Mouse (Mus musculus): ENCODE measurements around the gene Fgfr2. TPM values are rescaled to one million over a fixed set of nuclear protein-coding genes. Genes with fewer than 3 reads are reported as not detected.
A peak's percentile ranks its signal among the peaks of the same experiment; 100 is the strongest.

The Fgfr2 gene
- polyA plus RNA-seq, 1 experiment from 2014 or later, result 18.5 TPM

GRCm38 (mm10) chr7:132384736-132385455 lies 738.3 kb downstream of the Fgfr2 start:
- H3K27me3 ChIP-seq (replicated peaks), result no peaks in the 10 kb centered on the region
- no peak overlapping the region for H3K4me3 ChIP-seq
- no peak overlapping the region for H3K27ac ChIP-seq
- no peak overlapping the region for H3K9ac ChIP-seq
- peaks cover 64% of the 10 kb centered on the region for H3K4me1 ChIP-seq
- ATAC-seq, result no peak
- 41% methylated on average over 8 of the region's 8 CpGs for WGBS (ENCODE audit: insufficient replicate concordance)
- no peaks in the 10 kb centered on the region for H3K9me3 ChIP-seq (replicated peaks)
- no peaks in the 10 kb centered on the region for H3K36me3 ChIP-seq
- no peak overlapping the region for H3K4me2 ChIP-seq

GRCm38 (mm10) chr7:132380634-132381336 lies 742.4 kb downstream of the Fgfr2 start:
- Histone ChIP-seq H3K9me3 (replicated peaks) (no peaks in the 10 kb centered on the region), H3K4me1 (peaks cover 23% of the 10 kb centered on the region), H3K4me3 (no peak overlapping the region), H3K27ac (no peak overlapping the region), H3K4me2 (no peak overlapping the region), H3K36me3 (no peaks in the 10 kb centered on the region), H3K9ac (no peak overlapping the region), H3K27me3 (replicated peaks) (peaks cover 5% of the 10 kb centered on the region; the same call in 1 of the 2 replicates)
- 7% methylated on average over 1 of the region's 1 CpGs for WGBS (ENCODE audit: insufficient replicate concordance)
- peak; percentile 35; the same call in 1 of the 2 replicates for ATAC-seq

- Histone ChIP-seq H3K4me1 (peaks cover 10% of the 10 kb centered on the region), H3K9me3 (replicated peaks) (no peaks in the 10 kb centered on the region), H3K4me3 (no peak overlapping the region), H3K9ac (no peak overlapping the region), H3K4me2 (no peak overlapping the region), H3K36me3 (no peaks in the 10 kb centered on the region), H3K27ac (no peak overlapping the region), H3K27me3 (replicated peaks) (peaks cover 8% of the 10 kb centered on the region)
- WGBS (ENCODE audit: insufficient replicate concordance), result 62% methylated on average over 6 of the region's 6 CpGs
- ATAC-seq, result no peak
Measured at GRCm38 (mm10) chr7:132377913-132378312, 745.2 kb downstream of the Fgfr2 start.

GRCm38 (mm10) chr7:132373594-132374378 lies 749.4 kb downstream of the Fgfr2 start:
- Histone ChIP-seq H3K4me2 (no peak overlapping the region), H3K9ac (no peak overlapping the region), H3K27me3 (replicated peaks) (peaks cover 8% of the 10 kb centered on the region), H3K4me1 (no peaks in the 10 kb centered on the region), H3K27ac (no peak overlapping the region), H3K4me3 (no peak overlapping the region), H3K36me3 (no peaks in the 10 kb centered on the region), H3K9me3 (replicated peaks) (no peaks in the 10 kb centered on the region)
- no peak for ATAC-seq
- 54% methylated on average over 10 of the region's 10 CpGs for WGBS (ENCODE audit: insufficient replicate concordance)

GRCm38 (mm10) chr7:132372752-132373513 lies 750.2 kb downstream of the Fgfr2 start:
- Histone ChIP-seq H3K27ac (no peak overlapping the region), H3K9me3 (replicated peaks) (no peaks in the 10 kb centered on the region), H3K4me1 (no peaks in the 10 kb centered on the region), H3K4me2 (no peak overlapping the region), H3K27me3 (replicated peaks) (peaks cover 8% of the 10 kb centered on the region), H3K9ac (no peak overlapping the region), H3K36me3 (no peaks in the 10 kb centered on the region), H3K4me3 (no peak overlapping the region)
- ATAC-seq, result no peak
- WGBS (ENCODE audit: insufficient replicate concordance), result 55% methylated on average over 17 of the region's 17 CpGs

GRCm38 (mm10) chr7:132371832-132372231 lies 751.3 kb downstream of the Fgfr2 start:
- ATAC-seq, result no peak
- Histone ChIP-seq H3K4me2 (no peak overlapping the region), H3K27me3 (replicated peaks) (peaks cover 5% of the 10 kb centered on the region), H3K4me1 (no peaks in the 10 kb centered on the region), H3K27ac (no peak overlapping the region), H3K4me3 (no peak overlapping the region), H3K36me3 (no peaks in the 10 kb centered on the region), H3K9me3 (replicated peaks) (no peaks in the 10 kb centered on the region), H3K9ac (no peak overlapping the region)
- WGBS (ENCODE audit: insufficient replicate concordance), result 72% methylated on average over 1 of the region's 1 CpGs

GRCm38 (mm10) chr7:132369784-132370183 lies 753.4 kb downstream of the Fgfr2 start:
- ATAC-seq, result no peak
- no peaks in the 10 kb centered on the region for H3K36me3 ChIP-seq
- 48% methylated on average over 2 of the region's 2 CpGs for WGBS (ENCODE audit: insufficient replicate concordance)
- H3K4me3 ChIP-seq, result no peak overlapping the region
- H3K9ac ChIP-seq, result no peak overlapping the region
- H3K4me2 ChIP-seq, result no peak overlapping the region
- H3K27me3 ChIP-seq (replicated peaks), result peaks cover 3% of the 10 kb centered on the region; the same call in 1 of the 2 replicates
- peaks cover 15% of the 10 kb centered on the region for H3K4me1 ChIP-seq
- no peak overlapping the region for H3K27ac ChIP-seq
- H3K9me3 ChIP-seq (replicated peaks), result no peaks in the 10 kb centered on the region

- H3K4me1 ChIP-seq, result peaks cover 18% of the 10 kb centered on the region
- H3K27me3 ChIP-seq (replicated peaks), result peaks cover 3% of the 10 kb centered on the region; the same call in 1 of the 2 replicates
- H3K9ac ChIP-seq, result no peak overlapping the region
- no peaks in the 10 kb centered on the region for H3K9me3 ChIP-seq (replicated peaks)
- no peaks in the 10 kb centered on the region for H3K36me3 ChIP-seq
- H3K27ac ChIP-seq, result no peak overlapping the region
- 61% methylated on average over 6 of the region's 6 CpGs for WGBS (ENCODE audit: insufficient replicate concordance)
- H3K4me3 ChIP-seq, result no peak overlapping the region
- ATAC-seq, result no peak
- H3K4me2 ChIP-seq, result no peak overlapping the region
Measured at GRCm38 (mm10) chr7:132368859-132369258, 754.3 kb downstream of the Fgfr2 start.

- H3K4me2 ChIP-seq, result no peak overlapping the region
Measured at GRCm38 (mm10) chr7:132367344-132367743, 755.8 kb downstream of the Fgfr2 start.

GRCm38 (mm10) chr7:132365703-132366384 lies 757.3 kb downstream of the Fgfr2 start:
- WGBS (ENCODE audit: insufficient replicate concordance), result 21% methylated on average over 5 of the region's 5 CpGs
- no peaks in the 10 kb centered on the region for H3K36me3 ChIP-seq
- H3K27me3 ChIP-seq (replicated peaks), result no peaks in the 10 kb centered on the region; the same call in 1 of the 2 replicates
- no peaks in the 10 kb centered on the region for H3K9me3 ChIP-seq (replicated peaks)
- H3K27ac ChIP-seq, result no peak overlapping the region
- no peak overlapping the region for H3K4me3 ChIP-seq
- peak; percentile 64 for ATAC-seq
- peaks cover 18% of the 10 kb centered on the region for H3K4me1 ChIP-seq
- H3K4me2 ChIP-seq, result peak overlapping the region; percentile 26
- no peak overlapping the region for H3K9ac ChIP-seq

More at GRCm38 (mm10) chr7:132367344-132367743, 755.8 kb downstream of the Fgfr2 start:
- no peak overlapping the region for H3K9ac ChIP-seq
- H3K27me3 ChIP-seq (replicated peaks), result no peaks in the 10 kb centered on the region; the same call in 1 of the 2 replicates
- no peaks in the 10 kb centered on the region for H3K9me3 ChIP-seq (replicated peaks)
- 44% methylated on average over 3 of the region's 3 CpGs for WGBS (ENCODE audit: insufficient replicate concordance)
- no peak overlapping the region for H3K4me3 ChIP-seq
- ATAC-seq, result no peak
- H3K27ac ChIP-seq, result no peak overlapping the region
- peaks cover 18% of the 10 kb centered on the region for H3K4me1 ChIP-seq
- H3K36me3 ChIP-seq, result no peaks in the 10 kb centered on the region

GRCm38 (mm10) chr7:132365111-132365510 lies 758.0 kb downstream of the Fgfr2 start:
- Histone ChIP-seq H3K27me3 (replicated peaks) (no peaks in the 10 kb centered on the region; the same call in 1 of the 2 replicates), H3K27ac (no peak overlapping the region), H3K4me1 (peaks cover 18% of the 10 kb centered on the region), H3K9ac (no peak overlapping the region), H3K9me3 (replicated peaks) (no peaks in the 10 kb centered on the region), H3K36me3 (no peaks in the 10 kb centered on the region), H3K4me3 (no peak overlapping the region), H3K4me2 (no peak overlapping the region)
- WGBS (ENCODE audit: insufficient replicate concordance), result 25% methylated on average over 5 of the region's 5 CpGs
- ATAC-seq, result peak; percentile 42; the same call in 1 of the 2 replicates

All from liver, embryonic 12.5 days (tissue).